Mouse (Mus musculus) spleen, postnatal 10 days (tissue): Measurements from ENCODE around the gene Ece1.
"Not testable (repeated sequence)": the region's sequence is repeated elsewhere in the genome, so short reads cannot be mapped to it uniquely, and the experiment has no call there.

Source experiments
- DNase-seq, 2 experiments: peaks; one replicate each; pipeline ENCODE4 v3.0.0; 2021 to 2022; ENCODE audit warnings: low spot score in 2 of 2

The Ece1 gene

DNA sequence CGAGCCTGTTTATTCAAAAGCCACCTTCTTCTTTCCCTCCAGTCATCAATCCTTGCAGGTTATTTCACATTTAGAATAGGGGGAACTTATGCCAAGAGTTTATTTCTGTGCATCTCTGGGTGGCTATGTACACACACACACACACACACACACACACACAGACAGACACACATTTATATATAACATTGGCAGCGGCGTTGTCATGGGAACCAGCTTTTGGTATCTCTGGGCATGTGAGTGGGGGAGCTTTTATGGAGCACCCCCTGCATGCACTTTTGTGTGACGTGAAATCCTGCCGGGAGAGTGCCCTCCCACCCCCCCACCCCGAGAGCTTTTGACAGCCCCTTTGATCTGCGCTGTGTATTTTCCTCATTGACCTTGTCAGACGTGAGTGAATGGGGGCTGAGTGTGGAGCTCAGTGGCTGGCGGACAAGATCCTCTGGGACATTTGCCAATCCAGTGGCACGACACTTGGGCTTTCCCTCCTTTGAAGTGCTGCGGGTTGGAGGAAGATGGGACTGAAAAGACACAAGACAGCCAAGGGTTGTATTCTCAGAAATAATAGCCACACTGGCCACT, 117.1 kb downstream of the Ece1 start:
- not testable (repeated sequence) for DNase-seq

DNA sequence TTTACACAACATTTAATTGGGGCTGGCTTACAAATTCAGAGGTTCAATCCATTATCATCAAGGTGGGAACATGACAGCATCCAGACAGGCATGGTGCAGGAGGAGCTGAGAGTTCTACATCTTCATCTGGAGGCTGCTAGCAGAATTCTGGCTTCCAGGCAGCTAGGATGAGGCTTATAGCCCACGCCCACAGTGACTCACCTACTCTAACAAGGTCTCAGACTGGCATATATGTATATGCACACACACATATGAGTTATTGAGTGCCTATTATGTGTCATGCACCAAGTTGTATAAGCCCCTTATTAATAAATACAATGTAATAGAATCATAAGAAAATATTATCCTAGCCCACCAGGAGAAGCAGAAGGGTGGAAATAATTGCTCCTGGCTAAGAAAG, 120.8 kb downstream of the Ece1 start:
- no peak for DNase-seq

DNA sequence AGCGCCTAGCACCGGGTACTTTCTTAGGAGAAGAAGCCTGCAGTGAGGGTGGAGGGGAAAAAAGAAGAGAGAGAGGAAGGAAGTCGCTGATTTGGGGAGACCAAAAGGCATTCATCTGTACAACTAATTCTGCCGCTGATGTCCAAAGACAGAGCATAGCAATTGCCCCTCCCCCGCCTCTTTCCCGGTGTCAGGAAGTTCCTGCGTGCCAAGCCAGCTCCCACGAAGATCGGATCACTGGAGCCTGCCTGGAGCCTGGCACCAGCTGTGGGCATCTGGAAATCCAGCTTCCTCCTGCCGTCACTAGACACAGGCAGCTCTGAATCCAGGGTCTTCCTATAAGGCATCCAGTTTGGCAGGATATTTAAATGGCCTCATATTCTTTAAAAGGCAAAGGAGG, 122.2 kb downstream of the Ece1 start:
- DNase-seq, result peak in 1 of 2 experiments; percentile 43

DNA sequence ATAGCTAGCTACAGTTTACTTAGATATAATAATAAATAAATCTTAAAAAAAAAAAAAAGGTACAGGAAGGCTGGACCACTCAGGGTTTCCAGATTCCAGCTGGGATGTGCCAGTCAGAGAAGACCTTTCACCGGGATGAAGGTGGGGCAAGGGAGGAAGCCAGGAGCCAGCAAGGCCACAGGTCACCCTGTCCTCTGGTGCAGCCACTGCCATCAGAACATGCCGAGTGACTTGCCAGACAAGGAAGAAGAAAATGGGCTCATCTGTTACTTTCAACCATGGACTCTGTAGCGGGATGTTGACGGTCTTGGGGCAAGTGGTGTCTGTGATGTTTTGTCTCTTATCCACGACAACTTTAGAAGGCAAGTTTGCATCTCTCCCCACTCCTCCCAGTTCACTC, 122.7 kb downstream of the Ece1 start:
- no peak for DNase-seq

DNA sequence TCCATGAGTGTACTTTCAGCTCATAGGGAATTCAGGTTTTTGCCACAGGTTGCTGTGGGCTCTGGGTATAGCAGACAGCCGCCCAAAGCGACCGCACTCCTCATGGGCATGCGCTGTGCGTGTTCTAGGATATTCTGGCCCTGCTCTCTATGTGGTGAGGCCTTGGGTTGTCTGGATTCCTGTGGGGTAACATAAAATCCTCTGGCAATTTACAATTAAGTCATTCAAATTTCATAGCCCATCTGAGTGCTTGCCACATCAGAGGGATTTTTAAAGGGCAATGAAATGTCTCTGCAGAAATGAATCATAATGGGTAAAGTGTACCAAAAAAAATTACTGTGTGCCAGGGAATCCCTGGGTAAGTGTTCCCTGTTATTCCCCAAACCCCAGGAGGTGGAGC, 127.4 kb downstream of the Ece1 start:
- no peak for DNase-seq

DNA sequence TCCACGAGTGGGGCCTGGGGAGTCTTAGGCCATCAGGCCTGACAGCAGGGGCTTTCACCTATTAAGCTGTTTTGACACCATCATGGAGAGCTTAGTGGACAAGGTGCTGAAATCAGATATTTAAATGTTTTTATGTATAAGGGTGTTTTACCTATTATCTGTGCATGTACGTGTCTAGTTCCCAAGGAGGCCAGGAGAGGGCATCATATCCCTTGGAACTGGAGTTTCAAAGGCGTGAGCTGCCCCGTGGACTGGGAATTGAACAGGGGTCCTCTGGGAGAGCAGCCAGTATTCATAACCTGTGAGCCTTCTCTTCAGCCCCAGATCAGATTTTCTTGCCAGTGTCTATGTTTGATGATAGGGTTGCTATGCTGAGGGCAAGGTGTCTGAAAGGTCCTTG, 128.4 kb downstream of the Ece1 start:
- no peak for DNase-seq

DNA sequence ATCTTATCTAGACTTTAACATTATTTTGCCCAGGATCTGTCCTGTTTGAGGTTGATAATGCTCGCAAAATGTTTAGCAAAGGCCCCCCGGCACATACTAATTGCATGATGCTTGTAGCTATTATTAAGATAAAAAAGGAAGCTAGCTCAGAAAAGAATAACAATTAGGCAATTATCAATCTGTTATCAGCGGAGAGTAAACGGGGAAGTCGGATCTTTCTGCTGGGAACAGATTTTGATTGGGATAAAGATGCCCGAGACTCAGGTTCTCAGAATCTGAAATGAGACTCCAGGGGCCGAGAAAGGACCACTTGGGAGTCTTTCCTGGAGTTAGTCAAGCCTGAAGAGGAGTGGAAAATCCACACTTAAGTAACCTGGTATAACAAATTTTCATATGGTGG, 129.2 kb downstream of the Ece1 start:
- no peak for DNase-seq

DNA sequence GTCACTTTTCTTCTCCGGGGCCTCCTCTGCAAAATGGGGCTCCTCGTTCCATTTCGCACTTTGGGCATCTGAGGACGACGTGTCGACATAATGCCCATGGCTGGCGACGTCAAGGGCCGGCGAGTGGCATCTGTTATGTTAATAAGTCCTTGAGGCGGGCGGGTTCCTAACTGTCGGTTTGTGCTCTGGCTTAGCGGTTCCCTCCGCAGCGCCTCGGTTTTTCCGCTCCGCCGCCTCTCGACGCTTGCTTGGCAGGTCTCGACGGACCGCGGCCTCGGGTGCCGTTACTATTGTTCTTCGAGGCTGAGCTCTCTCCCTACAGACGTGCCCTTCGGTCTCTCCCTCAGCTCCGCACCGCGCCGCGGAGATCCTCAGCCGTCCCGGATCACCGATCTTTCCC, 130.9 kb downstream of the Ece1 start, which contains the start of gene Eif4g3:
Eif4g3 (plus strand) TSS at position 133 of the 400 bp plus-strand sequence.
- DNase-seq, result no peak

DNA sequence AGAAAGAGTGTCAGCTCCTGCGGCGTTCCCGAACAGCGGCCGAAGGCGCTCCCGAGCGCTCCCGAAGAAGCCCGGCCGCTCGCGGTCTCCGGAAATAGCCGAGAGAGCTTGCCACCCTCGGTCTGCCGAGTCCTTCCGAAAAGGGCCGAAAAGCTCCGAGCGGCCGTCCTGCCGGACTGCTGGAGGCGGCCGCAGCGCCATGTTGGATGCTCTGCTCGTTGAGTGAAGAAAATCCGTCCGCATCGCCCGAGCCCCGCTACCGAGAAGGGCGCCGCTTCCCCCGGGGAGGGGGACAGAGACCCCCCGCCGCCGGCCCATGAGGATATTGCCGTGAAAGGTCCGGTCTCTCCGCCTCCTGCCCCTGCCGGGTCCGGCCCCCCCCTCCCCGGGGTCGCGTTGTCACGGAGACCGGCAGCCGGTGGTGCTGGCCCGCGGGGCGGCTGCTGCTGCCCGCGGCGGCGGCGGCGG, 131.3 kb downstream of the Ece1 start:
- DNase-seq, result peak; percentile 99 to 100

DNA sequence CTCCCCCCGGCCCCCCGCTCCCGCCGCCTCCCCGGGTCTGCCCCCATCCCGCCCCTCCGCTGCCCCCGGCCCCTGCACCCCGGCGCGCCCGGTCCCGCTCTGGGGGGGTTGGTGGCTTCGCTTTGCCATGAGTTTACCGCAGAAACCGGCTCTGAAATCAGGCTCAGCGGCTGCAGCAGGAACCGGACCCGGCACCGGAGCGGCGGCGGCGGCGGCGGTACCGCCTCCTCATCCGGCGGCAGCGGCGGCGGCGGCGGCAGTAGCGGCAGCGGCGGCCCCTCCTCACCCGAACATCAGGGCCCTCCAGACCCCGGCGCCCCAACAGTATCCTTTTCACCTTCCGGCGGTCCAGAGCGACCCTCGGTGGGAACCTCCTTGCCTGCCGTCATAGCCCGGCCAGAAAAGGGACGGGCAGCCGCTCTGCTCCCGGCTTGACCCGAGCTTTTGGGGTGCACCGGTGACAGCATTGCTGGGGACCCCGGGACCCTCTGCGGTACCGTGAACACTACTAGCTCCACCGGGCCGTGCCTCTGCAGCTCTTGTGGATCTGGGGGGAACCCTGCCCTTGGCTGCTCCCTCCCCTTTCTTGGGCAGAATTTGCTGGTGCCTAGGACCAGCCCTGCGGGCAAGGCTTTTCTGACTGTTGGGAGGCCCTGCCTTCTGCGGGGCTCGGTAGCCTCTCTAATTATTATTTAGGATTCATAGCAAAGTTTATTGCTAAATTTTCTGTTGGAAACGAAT, 132.0 kb downstream of the Ece1 start:
- DNase-seq, result peak; percentile 66 to 73

DNA sequence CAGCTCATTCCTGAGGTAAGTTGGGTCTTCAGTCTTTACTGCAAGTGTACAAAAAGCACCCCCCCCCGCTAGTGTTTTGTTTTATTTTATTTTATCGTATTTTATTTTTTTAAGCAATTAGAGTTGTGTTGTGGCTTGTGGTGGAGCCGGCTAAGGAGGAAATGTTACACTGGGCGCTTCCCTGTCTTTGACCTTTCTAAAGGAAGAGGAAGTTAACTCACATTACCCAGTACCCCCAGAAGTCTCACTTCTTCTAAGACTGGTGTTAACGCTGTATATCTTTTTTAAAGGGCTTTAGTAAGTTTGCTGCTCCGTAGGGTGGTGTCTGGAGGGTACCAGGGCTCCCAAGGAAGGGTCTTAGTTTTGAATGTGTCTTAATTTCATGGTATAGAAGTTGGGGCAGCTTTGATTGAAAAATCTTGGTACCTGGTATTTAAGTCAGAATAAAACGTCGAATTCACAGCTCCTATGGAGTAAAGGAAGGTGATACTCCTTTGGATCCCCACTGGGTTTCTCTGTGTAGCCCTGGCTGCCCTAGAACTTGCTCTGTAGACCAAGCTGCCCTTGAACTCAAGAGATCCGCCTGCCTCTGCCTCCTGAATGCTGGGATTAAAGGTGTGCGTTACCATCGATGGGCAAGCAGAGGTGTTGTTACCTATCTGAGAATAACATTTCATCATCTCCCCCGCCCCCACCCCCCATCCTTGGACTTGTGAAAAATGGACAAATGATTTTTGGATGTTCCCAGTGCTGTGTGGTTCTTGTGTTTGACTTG, 132.7 kb downstream of the Ece1 start:
- DNase-seq, result no peak

DNA sequence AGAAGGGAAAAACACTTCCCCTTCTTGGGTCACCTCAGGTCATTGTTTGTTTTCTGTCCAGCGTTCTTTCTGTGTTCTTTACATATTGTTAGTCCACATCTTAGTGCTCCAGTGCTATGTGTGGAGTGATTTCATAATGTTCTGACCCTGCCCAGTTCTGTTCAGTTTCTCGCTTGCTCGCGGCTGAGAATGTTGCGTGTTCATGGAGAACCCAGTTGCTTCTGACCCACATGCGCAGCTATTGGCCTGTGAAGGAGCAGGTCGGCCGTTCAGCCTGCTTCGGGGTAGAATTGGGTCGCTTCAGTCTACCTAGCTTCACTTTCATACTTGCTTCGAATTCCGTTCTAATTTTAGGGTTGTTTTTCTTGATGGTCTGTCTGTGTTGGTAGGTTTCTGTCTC, 133.4 kb downstream of the Ece1 start:
- no peak for DNase-seq

DNA sequence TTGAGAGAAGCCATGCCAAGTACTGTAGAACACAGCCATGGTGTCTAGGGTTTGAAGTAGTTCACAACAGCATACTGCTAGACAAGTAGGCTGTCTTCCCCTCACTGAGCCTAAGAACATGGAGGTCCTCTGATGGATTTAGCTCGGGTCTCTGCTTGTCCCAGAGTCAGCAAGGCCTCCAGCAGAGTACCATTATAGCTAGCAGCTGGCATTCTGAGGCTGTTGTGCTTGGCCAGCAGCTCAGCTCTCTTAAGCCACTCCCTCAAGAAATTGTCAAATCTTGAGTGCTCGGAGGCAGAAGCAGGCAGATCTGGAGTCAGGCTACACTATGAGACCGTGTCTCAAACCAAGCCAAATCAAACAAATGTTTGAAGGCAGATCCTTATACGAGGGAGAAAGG, 136.2 kb downstream of the Ece1 start:
- no peak for DNase-seq

DNA sequence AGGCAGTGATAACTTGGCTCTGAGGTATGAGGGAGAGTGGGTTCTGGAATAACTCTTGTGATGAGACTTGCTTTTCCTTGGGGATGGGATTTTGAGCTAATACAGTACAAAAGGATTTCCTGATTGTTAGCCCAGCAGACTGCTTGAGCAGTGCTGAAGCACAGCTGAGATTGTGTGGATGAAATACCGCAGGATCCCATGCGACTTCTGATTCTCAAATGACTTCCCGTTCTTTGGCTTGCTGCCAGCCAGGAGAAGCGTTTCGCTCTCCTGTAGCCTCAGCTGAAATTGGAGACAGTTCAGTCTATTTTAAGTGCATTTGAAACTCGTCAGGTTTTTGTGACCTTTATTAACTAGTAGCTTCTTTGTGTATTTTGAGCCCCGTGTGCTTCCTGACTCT, 138.6 kb downstream of the Ece1 start:
- DNase-seq, result no peak

DNA sequence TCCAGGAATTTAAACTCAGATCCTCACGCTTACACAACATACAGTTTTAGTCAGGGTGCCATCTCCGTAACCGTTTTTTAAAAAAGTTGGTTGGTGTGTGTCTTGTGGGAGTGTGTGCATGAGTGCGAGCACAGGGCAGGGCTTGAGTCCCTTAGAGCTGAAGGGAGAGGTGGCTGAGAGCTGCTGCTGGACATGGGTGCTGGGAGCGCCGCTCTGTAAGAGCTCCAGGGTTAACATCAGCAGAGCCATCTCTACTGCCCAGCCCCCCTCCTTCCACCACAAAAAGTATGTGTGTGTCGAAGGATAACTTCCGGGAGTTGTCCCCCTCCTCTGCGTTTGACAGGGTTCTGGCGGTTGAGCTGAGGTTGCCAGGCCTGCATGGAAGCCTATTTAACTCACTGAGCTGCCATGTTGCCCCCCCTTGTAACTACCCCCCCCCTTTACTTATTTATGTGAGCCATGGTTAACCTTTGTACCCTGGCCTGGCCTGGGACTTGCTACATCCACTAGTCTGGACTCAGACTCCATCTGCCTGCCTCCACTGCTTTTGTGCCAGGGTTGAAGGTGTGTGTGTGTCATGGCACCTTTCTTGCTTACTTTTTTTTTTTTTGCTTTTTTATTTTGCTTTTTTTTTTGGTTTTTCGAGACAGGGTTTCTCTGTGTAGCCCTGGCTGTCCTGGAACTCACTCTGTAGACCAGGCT, 142.0 kb downstream of the Ece1 start:
- DNase-seq, result no peak

DNA sequence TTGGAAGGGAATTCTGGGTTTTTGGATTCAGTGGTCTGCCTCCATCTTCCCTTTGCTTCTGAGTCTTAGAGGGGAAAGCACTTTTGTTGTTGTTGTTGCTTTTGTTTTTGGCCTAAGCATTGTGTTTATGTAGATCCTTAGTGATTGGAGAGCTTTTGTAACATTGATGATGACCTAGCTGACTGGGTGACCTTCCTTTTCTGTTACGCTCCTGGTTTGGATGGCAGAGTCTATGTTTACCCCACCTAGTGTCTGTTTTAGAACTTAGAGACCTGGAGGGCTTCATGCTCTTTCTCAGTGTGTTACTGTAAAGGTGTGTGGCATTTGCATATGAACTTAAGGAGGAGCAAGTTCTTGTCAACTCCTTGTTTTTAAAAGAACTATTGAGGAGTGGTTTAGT, 143.7 kb downstream of the Ece1 start:
- DNase-seq, result no peak

DNA sequence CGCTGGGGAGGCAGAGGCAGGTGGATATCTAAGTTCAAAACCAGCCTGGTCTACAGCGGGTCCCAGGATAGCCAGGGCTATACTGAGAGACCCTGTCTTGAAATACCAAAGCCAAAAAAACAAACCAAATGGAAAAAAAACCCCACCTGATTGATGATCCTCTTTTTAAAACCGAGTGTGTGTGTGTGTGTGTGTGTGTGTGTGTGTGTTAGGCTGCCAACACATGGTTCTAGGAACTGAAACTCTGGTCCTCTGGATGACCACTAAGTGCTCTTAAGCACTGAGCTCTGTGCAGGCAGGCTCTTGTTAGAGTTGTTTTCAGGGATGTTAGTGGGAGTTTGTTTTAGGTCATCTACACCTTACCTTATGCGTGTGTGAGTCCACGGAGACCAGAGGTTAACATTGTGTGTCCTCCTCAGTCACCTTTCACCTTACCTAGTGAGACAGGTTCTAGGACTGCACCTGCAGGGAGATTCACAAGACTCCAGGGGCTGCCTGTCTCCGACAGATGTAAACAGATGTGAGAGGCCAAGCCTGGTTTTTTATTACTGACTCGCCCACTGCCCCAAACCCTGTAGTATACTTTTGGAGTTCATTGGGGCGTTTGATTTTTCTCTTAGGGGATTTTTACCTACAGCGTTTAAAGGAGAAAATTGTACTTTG, 145.0 kb downstream of the Ece1 start:
- no peak for DNase-seq

DNA sequence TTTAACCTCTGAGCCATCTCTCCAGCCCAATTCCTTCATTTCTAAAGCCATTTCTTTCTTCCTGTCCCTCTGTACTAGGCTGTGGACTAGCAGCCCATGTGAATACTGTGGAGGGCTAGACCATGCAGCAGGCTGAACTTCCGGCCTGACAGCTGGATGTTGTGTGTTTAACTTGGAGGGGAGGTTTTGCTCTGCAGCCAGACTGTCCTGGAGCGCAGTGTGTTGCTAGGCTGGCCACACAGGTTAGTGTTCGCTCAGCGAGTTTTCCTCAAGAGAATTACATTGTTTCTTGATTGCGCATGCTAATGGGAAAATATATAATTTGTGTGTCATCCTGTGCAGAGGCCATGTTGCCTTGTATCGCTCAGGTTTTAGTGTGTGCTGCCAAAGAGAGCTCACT, 146.6 kb downstream of the Ece1 start:
- no peak for DNase-seq

DNA sequence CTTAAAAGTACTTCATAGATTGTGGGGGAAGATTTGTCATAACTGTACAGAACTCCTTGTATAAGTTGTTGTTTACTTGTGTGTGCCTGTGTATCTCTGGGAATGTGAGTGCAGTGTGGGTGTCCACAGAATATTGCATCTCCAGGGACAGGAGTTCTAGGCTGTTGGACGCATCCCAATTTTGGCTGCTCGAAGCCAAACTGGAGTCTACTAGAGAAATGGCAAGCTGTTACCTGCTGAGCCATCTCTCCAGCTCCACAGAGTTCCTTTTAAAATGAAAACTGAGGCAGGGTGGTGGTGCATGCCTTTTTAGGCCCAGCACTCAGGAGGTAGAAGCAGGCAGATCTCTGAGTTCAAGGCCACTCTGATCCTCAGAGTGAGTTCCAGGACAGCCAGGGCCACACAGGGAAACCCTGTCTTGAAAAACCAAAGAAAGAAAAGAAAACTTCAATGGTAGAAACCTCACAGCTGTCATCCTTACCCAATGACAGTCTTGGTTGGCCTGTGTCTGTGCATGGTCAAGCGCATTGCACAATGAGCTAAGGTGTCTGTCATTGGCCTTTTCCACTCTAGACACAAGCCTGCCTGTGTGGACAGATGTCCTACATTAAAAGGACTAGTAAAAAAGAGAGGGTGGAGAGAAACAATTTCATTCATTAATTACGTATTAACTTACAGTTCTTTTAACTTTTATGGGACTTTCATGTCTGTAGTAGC, 147.9 kb downstream of the Ece1 start:
- DNase-seq, result no peak

DNA sequence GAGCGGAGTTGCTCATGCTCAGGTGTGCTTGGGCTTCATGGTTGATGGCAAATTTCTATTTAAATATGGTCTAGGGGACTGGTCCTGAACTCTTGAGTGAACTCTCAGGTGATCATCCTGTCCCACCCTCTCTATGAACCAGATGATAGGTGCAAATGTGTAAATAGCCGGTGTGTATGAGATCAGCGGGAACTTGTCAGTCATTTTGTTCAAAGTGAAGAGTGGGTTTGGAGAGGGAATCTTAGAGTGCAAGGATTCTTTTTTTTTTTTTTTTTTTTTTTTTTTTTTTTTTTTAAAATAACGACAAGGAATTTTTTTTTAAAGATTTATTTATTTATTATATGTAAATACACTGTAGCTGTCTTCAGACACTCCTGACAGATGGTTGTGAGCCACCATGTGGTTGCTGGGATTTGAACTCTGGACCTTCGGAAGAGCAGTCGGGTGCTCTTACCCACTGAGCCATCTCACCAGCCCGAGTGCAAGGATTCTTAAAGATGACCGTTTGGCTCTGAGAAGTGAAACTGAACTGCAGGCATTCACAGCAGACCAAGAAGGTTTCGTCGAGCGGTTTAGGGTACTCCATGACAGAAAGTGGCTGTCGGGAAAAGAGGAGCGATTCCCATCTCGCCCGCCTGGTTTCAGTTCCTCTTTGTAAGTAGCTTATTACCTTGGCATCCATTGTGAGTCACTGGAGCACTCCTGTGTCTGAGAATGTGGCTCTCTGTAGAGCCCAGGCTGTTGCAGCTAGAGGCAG, 151.9 kb downstream of the Ece1 start:
- DNase-seq, result no peak
